Mouse (Mus musculus) spleen, adult 2 months (tissue): ENCODE measurements at regions not wholly inside any gene's neighbourhood (a gene's known extent, or its start where the extent isn't known, plus 50 kb on each side); places are given as distances from the start of the nearest gene placed in this dataset.

Experiments
- CTCF ChIP-seq: fragments of 200-500 bp; IDR thresholded peaks from 2 replicates; pipeline ENCODE4 v1.5.1; 2011; ENCODE audit warnings: mild to moderate bottlenecking, inconsistent platforms; ENCODE audit not compliant: insufficient read depth, insufficient read length, insufficient replicate concordance; ENCODE audit errors: extremely low read depth
- POLR2A ChIP-seq: fragments of 200-500 bp; IDR thresholded peaks from 2 replicates; pipeline ENCODE4 v1.6.1; 2011; ENCODE audit warnings: low read depth, low read length, inconsistent platforms

DNA sequence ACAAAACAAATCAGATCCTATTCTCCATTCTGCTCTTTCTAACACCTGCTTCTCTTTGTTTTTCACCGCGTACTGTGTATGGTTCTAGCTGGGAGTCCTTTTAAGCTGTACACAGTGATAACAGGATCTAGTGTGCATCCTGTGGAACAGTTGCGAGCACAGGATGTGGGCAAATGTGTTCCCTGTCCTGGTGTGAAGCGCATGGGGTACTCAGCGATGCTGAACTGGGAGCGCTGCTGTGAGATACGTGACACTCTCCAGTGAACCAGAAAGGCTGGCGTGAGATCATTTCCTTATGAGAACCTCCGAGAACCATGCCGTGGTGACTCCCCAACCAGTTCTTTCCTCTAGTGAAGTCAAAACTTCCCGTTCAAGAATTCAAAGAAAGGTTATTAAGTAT lies 72.6 kb upstream of the Kif2a start:
- TF ChIP-seq POLR2A (no peak), CTCF (no peak)
